Mouse (Mus musculus): ENCODE results near the gene Pigf.

The Pigf gene

GRCm38 (mm10) chr17:87036141-87037073 is 11.2 kb upstream of the Pigf start:
- no peak for DNase-seq (ENCODE audit: low spot score)

- no peak for DNase-seq (ENCODE audit: low spot score)
These were observed 539 bp downstream of the Pigf start for GRCm38 (mm10) chr17:87024491-87025242.

- no peak for DNase-seq (ENCODE audit: low spot score)
These were observed 5.5 kb downstream of the Pigf start for GRCm38 (mm10) chr17:87019692-87020091.

GRCm38 (mm10) chr17:87011301-87012019 is 13.7 kb downstream of the Pigf start:
- DNase-seq (ENCODE audit: low spot score), result no peak

GRCm38 (mm10) chr17:87008950-87009349 is 16.3 kb downstream of the Pigf start:
- DNase-seq (ENCODE audit: low spot score), result no peak

GRCm38 (mm10) chr17:86997323-86997722 is 27.9 kb downstream of the Pigf start:
- DNase-seq (ENCODE audit: low spot score), result no peak

GRCm38 (mm10) chr17:86991306-86991705 is 33.9 kb downstream of the Pigf start:
- DNase-seq (ENCODE audit: low spot score), result no peak

- DNase-seq (ENCODE audit: low spot score), result no peak
These were observed 36.5 kb downstream of the Pigf start for GRCm38 (mm10) chr17:86988601-86989184.

- DNase-seq (ENCODE audit: low spot score), result no peak
These were observed 37.0 kb downstream of the Pigf start for GRCm38 (mm10) chr17:86988161-86988560.

GRCm38 (mm10) chr17:86986449-86987138 is 38.6 kb downstream of the Pigf start:
- DNase-seq (ENCODE audit: low spot score), result no peak

- no peak for DNase-seq (ENCODE audit: low spot score)
These were observed 42.7 kb downstream of the Pigf start for GRCm38 (mm10) chr17:86982497-86982896.

- no peak for DNase-seq (ENCODE audit: low spot score)
These were observed 43.5 kb downstream of the Pigf start for GRCm38 (mm10) chr17:86981701-86982100.

- no peak for DNase-seq (ENCODE audit: low spot score)
These were observed 44.0 kb downstream of the Pigf start for GRCm38 (mm10) chr17:86981205-86981604.

GRCm38 (mm10) chr17:86978496-86978895 is 46.7 kb downstream of the Pigf start:
- no peak for DNase-seq (ENCODE audit: low spot score)

GRCm38 (mm10) chr17:86976387-86976786 is 48.8 kb downstream of the Pigf start:
- no peak for DNase-seq (ENCODE audit: low spot score)

GRCm38 (mm10) chr17:86973097-86973496 is 52.1 kb downstream of the Pigf start:
- DNase-seq (ENCODE audit: low spot score), result no peak

- DNase-seq (ENCODE audit: low spot score), result no peak
These were observed 53.3 kb downstream of the Pigf start for GRCm38 (mm10) chr17:86971860-86972259.

- DNase-seq (ENCODE audit: low spot score), result no peak
These were observed 54.2 kb downstream of the Pigf start for GRCm38 (mm10) chr17:86971036-86971435.

GRCm38 (mm10) chr17:86970026-86970750 is 55.0 kb downstream of the Pigf start:
- DNase-seq (ENCODE audit: low spot score), result no peak

GRCm38 (mm10) chr17:86969582-86969981 is 55.6 kb downstream of the Pigf start:
- DNase-seq (ENCODE audit: low spot score), result no peak

- no peak for DNase-seq (ENCODE audit: low spot score)
These were observed 56.6 kb downstream of the Pigf start for GRCm38 (mm10) chr17:86968581-86968980.

All from left cerebral cortex, adult 11 months (tissue).